Mouse (Mus musculus) thymus, postnatal 36 days (tissue): ENCODE measurements around the gene Denr.

Experiments used
- DNase-seq, 2 experiments: peaks; one replicate each; pipeline ENCODE4 v3.0.0; 2022; ENCODE audit warnings: mixed read lengths in 2 of 2

The Denr gene

GRCm38 (mm10) chr5:123906976-123907630 is at the start of gene Denr:
Gene Denr, plus strand, starts transcription at chr5:123907175.
- DNase-seq: peak; percentile 99 to 100

GRCm38 (mm10) chr5:123858798-123859197 is 48.2 kb upstream of the Denr start:
- DNase-seq: no peak

GRCm38 (mm10) chr5:123862374-123863350 is 44.3 kb upstream of the Denr start:
- no peak for DNase-seq

- no peak for DNase-seq
Measured at GRCm38 (mm10) chr5:123863934-123864333, 43.0 kb upstream of the Denr start.

- no peak for DNase-seq
Measured at GRCm38 (mm10) chr5:123865365-123865764, 41.6 kb upstream of the Denr start, which contains the start of gene Hcar2. Gene Hcar2, minus strand, starts transcription at chr5:123865499.

GRCm38 (mm10) chr5:123866457-123866856 is 40.5 kb upstream of the Denr start:
- no peak for DNase-seq

DNA sequence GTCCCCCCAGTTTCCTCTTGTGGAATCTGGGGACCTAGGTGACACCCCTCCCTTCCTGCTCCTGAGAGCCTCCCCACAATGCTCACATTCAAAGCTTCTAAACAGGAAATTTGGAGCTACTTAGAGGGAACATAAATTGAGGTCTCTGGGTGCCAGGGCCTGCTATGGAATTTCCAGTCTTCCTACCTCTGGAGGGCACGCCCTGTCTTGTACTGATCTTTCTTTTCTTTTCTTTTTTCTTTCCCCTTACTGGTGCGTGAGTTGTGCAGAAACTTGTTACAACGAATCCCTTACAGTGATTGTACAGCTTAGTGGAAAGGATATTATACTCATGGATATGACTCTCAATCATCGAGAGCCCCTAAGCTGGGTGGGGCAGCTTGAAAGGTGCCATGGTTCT is 37.4 kb upstream of the Denr start:
- no peak for DNase-seq

GRCm38 (mm10) chr5:123874177-123874576 is 32.8 kb upstream of the Denr start:
- DNase-seq: no peak

DNA sequence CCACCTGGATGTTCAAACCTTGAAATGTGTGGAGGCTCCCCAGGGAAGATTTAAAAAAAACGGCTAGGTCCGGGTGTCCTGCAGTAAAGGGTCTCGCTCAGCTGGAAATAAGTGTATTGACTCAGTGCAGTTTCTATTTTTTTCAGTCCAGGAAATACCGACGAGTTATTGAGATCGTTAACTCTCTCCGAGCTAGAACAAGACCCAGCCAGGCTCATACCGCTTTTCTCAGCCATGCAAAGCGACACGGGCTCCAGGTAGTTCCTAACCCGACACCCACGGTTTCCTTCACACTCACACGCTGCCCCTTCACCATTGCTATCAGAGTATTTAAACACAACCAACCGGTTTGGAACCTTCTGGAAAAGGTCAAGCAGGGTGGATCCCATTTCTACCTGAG is 28.9 kb upstream of the Denr start:
- no peak for DNase-seq

- DNase-seq: no peak
Measured at GRCm38 (mm10) chr5:123879928-123880327, 27.0 kb upstream of the Denr start, which contains the start of gene Hcar1. Gene Hcar1, minus strand, starts transcription at chr5:123880020.

GRCm38 (mm10) chr5:123880778-123881177 is 26.2 kb upstream of the Denr start:
- no peak for DNase-seq

DNA sequence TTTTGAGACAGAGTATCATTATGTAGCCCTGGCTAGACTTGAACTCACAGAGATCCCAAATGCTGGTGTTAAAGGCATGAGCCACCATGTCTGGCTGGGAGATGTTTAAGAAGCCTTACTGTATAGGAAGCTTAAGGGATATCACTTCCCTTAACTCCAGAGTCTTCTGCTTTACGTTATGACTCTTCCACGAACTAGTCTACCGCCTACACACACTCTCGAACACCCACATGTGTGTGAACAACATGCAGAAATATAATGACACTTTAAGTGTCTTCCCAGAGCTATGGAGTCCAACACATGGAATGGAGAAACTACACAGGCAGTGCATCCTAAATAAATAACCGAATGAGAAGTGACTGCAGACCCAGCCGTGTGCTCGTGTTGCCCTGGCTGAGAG is 23.1 kb upstream of the Denr start:
- DNase-seq: no peak

- no peak for DNase-seq
Measured at GRCm38 (mm10) chr5:123884332-123884731, 22.6 kb upstream of the Denr start.

DNA sequence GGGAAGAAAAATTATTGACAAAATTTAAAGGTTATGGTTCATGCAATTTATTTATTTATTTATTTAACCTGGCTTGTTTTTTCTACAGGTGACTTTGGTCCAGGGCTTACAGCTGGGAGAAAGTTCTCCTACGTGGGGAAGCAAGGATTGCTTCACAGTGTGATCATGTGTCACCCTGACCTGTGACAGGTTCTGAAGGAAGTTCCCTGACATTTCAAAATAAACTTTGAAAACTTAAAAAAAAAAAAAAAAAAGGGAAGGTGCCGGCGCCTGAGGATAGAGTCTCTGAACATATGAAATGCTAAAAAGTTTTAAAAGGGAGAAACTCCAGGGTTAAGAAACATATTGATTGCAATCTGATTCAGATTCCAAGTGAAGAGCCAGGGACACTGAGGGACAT is 20.6 kb upstream of the Denr start:
- no peak for DNase-seq

DNA sequence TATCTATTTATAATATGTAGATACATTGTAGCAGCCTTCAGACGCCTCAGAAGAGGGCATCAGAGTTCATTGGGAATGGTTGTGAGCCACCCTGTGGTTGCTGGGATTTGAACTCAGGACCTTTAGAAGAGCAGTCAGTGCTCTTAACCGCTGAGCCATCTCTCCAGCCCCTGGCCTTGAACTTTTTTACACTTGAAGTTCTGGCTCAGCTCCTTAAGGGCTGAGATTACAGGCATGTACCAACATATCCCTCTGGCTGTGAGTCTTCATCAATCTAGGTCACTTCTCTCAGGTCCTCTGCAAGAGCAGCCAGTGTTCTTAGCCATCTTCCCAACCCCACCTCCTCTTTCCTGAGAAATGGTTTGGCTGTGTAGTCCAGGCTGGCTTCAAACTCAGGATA is 16.7 kb upstream of the Denr start:
- no peak for DNase-seq

GRCm38 (mm10) chr5:123890987-123891386 is 16.0 kb upstream of the Denr start:
- DNase-seq: no peak

DNA sequence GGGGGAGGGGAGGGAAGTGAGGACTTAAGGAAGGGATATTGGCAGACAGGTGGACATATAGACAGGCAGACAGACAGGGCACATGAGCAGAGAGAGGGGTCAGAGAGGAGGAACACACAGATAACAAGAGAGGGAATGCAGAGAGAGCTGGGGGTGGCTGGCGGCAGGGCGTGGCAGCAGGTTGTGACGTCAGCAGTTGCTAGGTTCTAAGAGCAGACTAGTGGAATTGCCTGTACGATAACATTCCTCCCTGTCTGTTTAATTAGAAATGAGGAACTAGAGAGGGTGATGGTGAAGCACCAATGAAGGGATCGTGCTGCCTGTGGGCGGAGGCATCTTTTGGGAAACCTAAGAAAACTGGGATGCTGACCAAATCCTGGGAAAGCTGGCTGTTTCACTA is 15.3 kb upstream of the Denr start:
- peak; percentile 34 to 40 for DNase-seq

GRCm38 (mm10) chr5:123893520-123893919 is 13.5 kb upstream of the Denr start:
- DNase-seq: no peak

DNA sequence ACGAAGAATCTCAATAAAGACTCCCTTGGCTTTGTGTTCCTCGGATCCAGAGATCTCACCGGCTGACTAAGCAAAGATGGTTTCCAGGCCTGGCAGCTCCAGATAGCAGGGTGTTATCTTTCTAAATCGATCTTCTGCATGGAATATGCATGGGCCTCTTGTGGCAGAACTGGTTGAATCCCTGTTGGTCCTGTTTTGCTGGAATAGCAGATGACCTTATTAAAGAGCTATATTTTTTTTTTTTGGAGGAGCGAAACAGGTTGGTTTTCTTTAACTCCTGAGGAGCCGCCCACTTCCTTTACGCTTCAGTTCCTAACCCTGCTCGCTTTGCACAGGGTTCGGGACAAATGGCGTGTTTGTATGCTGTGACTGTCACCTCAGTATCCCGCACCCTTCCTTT is 10.6 kb upstream of the Denr start:
- no peak for DNase-seq

GRCm38 (mm10) chr5:123897352-123897751 is 9.6 kb upstream of the Denr start:
- no peak for DNase-seq

DNA sequence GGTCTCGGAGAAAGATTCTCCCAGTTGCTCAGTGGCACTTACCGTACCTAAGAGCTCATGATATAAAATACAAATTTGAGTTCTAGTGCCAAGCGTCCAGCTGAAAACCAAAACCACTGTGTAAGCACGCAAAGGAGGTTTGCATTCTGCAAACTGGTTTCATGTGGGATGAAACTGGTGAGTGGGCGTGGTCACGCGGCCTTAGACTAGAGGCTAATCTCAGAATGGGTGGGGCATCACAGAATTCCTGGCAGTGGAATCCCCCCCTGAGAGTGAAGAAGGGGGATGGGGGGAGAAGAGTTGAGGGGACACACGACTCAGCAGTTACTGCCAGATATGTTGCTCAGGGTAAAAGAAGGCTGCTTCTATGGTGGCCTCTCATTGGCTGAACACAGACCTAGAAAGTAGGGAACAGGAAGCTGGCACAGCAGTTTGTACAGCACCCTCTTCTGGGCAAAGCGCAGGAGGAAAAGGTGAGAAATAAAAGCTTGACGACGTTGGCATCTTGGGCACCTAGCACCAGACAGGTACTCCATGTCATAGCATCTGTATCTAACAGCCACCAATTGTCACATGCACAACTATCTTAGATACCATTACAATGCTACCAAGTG is 2.8 kb upstream of the Denr start:
- no peak for DNase-seq

DNA sequence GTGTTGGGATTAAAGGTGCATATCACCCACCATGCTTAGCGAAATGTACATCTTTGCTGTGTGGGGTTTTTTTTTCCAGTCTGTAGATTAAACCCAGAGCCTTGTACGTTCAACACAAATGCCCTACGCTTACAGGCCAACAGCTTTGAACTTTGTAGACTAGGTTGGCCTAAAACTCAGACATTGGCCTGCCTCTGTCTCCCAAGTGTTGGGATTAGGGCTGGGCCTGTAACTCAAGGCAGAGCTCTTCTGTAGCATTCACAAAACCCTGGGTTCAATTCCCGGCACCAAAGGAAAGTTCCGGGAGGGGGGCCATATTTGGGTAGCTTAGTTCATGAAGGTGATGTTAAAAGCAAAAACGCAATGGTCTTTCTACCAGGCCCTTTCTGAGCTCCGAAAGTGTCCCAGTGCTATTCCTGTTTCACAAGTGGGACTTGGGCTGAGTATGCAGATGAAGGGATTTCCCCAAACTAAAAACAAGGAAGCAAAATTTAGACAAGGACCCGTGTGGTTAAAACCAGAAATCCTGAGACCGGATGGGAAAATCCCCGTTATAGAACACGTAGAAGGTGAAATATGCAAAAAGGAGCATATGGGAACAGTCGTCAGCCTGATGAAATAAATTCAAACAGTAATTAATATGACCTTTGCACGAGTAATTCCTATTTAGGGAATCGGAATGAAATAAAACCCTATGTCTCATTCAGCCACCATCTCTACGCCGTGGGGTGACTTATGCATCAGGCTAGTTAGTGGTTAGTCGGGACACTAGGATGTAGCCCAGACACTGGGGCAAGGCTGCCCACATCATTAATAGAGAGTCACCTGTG is 614 bp upstream of the Denr start:
- DNase-seq: no peak

DNA sequence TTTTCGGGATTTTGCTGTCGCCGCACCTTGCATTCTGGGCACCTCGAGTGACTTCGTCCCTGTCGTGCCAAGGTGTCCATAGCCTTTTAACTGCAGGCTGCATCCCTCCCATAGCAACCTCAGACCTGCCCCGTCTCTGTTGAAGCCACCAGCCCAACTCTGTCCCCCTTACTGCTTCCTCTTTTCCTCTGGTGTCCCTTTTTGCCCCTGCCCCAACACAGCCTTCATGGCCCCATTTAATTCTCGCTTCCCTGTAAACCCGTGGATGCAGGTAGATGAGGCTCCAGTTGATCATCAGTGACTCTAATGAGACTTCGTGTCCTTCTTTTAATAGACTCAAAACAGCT is 629 bp downstream of the Denr start:
- no peak for DNase-seq
